Mouse (Mus musculus) stomach, postnatal 0 days (tissue): ENCODE data around the gene Dcst1. TPM values are rescaled to one million over a fixed set of nuclear protein-coding genes. Genes with fewer than 3 reads are reported as not detected.
A peak's percentile ranks its signal among the peaks of the same experiment; 100 is the strongest.

Experiments used
- ATAC-seq: fragments of 200-750 bp; cut with Nextera tagmentation; 2 replicates; pipeline ENCODE4 v1.8.0; 2017; ENCODE audit not compliant: low FRiP score, low TSS enrichment
- DNase-seq: peaks from one replicate; pipeline ENCODE4 v3.0.0-alpha.2; 2016; ENCODE audit warnings: low spot score
- H3K27ac ChIP-seq: fragments of 300-500 bp; sonication (generic); replicated peaks from 2 replicates; pipeline ENCODE4 v1.5.1; 2014; ENCODE audit warnings: mild to moderate bottlenecking, control low read depth
- H3K27me3 ChIP-seq: fragments of 300-500 bp; sonication (generic); 2 replicates; pipeline ENCODE4 v1.6.1; 2014; ENCODE audit warnings: low read length; ENCODE audit not compliant: control insufficient read depth, insufficient read depth
- H3K36me3 ChIP-seq: fragments of 300-500 bp; sonication (generic); 2 replicates; pipeline ENCODE4 v1.6.1; 2014; ENCODE audit warnings: low read length, mixed read lengths; ENCODE audit not compliant: control insufficient read depth, insufficient read depth
- H3K4me1 ChIP-seq: fragments of 300-500 bp; sonication (generic); replicated peaks from 2 replicates; pipeline ENCODE4 v1.6.1; 2014; ENCODE audit warnings: antibody characterized with exemption; ENCODE audit not compliant: control insufficient read depth, insufficient read depth
- H3K4me2 ChIP-seq: fragments of 300-500 bp; sonication (generic); replicated peaks from 2 replicates; pipeline ENCODE4 v1.6.1; 2014; ENCODE audit warnings: low read depth, mild to moderate bottlenecking, control low read depth, moderate library complexity
- H3K4me3 ChIP-seq: fragments of 300-500 bp; sonication (generic); 2 replicates; pipeline ENCODE4 v1.5.1; 2014; ENCODE audit warnings: low read depth, low read length, control low read depth
- H3K9ac ChIP-seq: fragments of 300-500 bp; sonication (generic); 2 replicates; pipeline ENCODE4 v1.6.1; 2014; ENCODE audit warnings: mild to moderate bottlenecking, low read length, control low read depth, mixed read lengths
- H3K9me3 ChIP-seq: fragments of 300-500 bp; sonication (generic); 2 replicates; pipeline ENCODE4 v1.6.1; 2016; ENCODE audit warnings: low read length; ENCODE audit not compliant: control insufficient read depth
- CTCF ChIP-seq: IDR thresholded peaks from 2 replicates; pipeline ENCODE4 v1.5.1; 2016; ENCODE audit warnings: antibody characterized with exemption, low read depth, mild to moderate bottlenecking, moderate library complexity
- EP300 ChIP-seq: optimal IDR thresholded peaks from 2 replicates; pipeline ENCODE3; 2016; ENCODE audit warnings: antibody characterized with exemption
- WGBS: fragments of 180-500 bp; shearing (Covaris S2); extraction: QIAGEN DNeasy Blood & Tissue Kit; methylation state at CpG from one replicate; pipeline ENCODE4 v1.1.7; 2014; 5-methylcytosine and 5-hydroxymethylcytosine counted together
- polyA plus RNA-seq: library from polyadenylated mRNA; unstranded; fragments of >200 nt; fragmentation: Nextera tagmentation; extraction: Ambion mirVana; gene quantifications from 2 replicates; pipeline ENCODE4 v1.2.1, GENCODE M21; 2015

The Dcst1 gene
- polyA plus RNA-seq, 1 experiment from 2014 or later, result 0.29 TPM

DNA sequence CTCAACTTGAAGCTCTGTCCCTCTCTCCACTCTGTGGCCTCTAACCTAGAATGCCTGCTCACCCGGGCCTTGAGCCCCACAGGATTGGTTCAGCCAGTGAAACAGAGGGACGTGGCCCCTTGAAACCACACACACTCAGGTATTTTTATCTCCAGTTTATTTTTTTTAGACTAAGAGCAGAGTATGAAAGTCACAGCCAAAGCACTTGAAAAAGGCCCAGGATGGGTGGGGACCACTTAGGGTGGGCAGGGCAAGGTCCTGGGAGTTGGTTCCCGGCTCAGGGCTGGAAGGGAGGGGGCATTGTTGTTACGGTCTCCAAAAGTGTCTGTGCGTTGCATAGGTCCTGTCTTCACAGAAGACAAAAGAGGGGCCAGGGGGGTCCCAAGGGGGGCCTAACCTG, 50.7 kb downstream of the Dcst1 start:
- Histone ChIP-seq H3K4me2 (no peak overlapping the region), H3K9me3 (no peaks in the 10 kb centered on the region), H3K36me3 (no peaks in the 10 kb centered on the region), H3K4me3 (no peak overlapping the region), H3K9ac (no peak overlapping the region; the same call in 1 of the 2 replicates), H3K4me1 (peaks cover 2% of the 10 kb centered on the region; the same call in 1 of the 2 replicates), H3K27me3 (no peaks in the 10 kb centered on the region), H3K27ac (0 out of 2 replicates have a peak overlapping the region, but pooled peaks have one; percentile 13)
- no peak for ATAC-seq
- WGBS, result 31% methylated on average over 5 of the region's 5 CpGs
- no peak for DNase-seq
- TF ChIP-seq CTCF (no peak), EP300 (no peak)

DNA sequence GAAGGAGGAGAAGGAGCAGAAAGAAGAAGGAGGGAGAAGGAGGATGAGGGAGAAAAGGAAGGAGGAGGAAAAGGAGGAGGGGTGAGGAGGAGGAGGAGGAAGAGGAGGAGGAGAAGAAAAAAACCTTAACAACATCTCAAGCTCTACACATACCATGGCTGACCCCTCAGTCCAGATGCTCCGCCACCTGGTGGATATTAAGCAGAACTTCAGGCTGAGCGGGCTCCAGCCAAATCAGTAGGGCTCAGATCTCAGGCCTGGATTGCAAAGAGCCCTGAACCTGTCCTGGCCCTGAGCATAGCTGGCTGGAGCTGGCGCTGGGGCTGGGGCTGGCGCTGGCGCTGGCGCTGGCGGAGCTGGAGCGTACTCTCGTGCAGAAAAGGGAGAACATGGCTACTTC, 57.0 kb downstream of the Dcst1 start:
- 4% methylated on average over 9 of the region's 9 CpGs for WGBS
- peak; percentile 78 for ATAC-seq
- H3K4me2 ChIP-seq, result no peak overlapping the region
- H3K36me3 ChIP-seq, result no peaks in the 10 kb centered on the region
- no peaks in the 10 kb centered on the region for H3K27me3 ChIP-seq
- TF ChIP-seq CTCF, result peak; percentile 93
- TF ChIP-seq EP300, result no peak
- 0 out of 2 replicates have a peak overlapping the region, but pooled peaks have one; percentile 35 for H3K9ac ChIP-seq
- H3K9me3 ChIP-seq, result no peaks in the 10 kb centered on the region
- H3K27ac ChIP-seq, result no peak overlapping the region
- H3K4me3 ChIP-seq, result no peak overlapping the region
- peak; percentile 79 for DNase-seq
- no peaks in the 10 kb centered on the region for H3K4me1 ChIP-seq

DNA sequence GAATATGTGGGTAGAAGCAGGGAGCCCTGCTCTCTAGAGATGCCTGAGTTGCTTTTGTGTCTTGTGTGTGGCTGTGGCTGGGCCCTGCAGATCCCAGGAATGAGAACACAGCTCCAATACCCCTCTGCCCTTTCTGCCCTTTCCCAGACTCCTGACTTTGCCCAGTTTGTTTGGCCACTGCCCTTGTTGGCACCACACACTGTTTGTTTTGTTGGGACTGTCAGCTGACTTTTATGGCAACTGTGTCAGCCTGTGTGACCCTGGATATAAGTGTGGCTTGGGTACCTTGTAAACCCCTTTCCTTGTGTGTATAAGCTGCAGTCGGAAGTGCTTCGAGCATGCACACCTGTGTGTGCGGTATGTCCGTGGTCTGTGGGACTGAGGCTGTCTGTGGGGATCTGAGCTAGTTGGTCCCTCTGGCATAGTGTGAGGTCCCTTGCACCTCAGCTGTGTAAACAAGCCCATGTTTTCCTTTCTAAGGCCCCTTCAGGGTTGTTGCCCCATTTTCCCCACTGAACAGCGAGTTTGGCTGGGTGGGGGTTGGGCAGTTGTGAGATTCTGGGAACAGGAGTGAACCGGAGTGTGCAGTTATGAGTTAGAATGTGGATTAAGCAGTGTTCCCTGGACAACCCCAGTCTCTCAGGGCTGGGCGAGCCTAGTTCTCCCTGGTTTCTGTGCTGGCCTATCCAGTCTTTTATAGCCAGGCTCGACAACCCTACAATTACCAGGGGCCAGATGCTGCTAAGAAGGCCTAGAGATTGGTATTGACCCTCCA, 59.3 kb downstream of the Dcst1 start:
- Histone ChIP-seq H3K36me3 (no peaks in the 10 kb centered on the region), H3K27me3 (no peaks in the 10 kb centered on the region), H3K9me3 (no peaks in the 10 kb centered on the region), H3K27ac (no peak overlapping the region), H3K4me2 (no peak overlapping the region), H3K4me1 (no peaks in the 10 kb centered on the region), H3K4me3 (no peak overlapping the region), H3K9ac (no peak overlapping the region)
- WGBS, result 59% methylated on average over 8 of the region's 8 CpGs
- TF ChIP-seq CTCF (no peak), EP300 (no peak)
- ATAC-seq (peak; percentile 45; the same call in 1 of the 2 replicates), DNase-seq (no peak)

DNA sequence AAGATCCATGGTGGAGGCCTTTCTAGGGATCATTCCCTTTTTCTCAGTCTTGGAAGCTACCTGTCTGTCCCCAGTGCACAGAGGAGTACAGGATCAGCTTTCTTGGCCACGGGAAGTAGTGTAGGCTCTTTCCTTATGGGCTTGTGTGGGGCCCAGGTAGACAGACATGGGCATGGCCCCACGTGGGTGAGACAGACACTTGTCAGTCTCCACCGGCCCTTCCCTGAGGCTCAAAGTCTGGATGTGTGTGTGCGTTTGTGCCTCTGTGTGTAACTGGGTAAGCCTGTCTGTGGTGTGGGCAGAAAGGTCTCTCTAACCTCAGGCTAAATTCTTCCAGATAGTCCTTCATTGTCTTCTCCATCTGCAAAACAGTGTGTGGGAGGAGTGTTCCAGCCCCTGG, 59.9 kb downstream of the Dcst1 start:
- H3K36me3 ChIP-seq, result no peaks in the 10 kb centered on the region
- no peaks in the 10 kb centered on the region for H3K4me1 ChIP-seq
- ATAC-seq (no peak), DNase-seq (no peak)
- no peaks in the 10 kb centered on the region for H3K9me3 ChIP-seq
- no peak overlapping the region for H3K4me3 ChIP-seq
- TF ChIP-seq EP300 (no peak), CTCF (no peak)
- no peak overlapping the region for H3K9ac ChIP-seq
- no peak overlapping the region for H3K27ac ChIP-seq
- whole genome bisulfite sequencing, result 61% methylated on average over 4 of the region's 4 CpGs
- H3K4me2 ChIP-seq, result no peak overlapping the region
- H3K27me3 ChIP-seq, result no peaks in the 10 kb centered on the region

DNA sequence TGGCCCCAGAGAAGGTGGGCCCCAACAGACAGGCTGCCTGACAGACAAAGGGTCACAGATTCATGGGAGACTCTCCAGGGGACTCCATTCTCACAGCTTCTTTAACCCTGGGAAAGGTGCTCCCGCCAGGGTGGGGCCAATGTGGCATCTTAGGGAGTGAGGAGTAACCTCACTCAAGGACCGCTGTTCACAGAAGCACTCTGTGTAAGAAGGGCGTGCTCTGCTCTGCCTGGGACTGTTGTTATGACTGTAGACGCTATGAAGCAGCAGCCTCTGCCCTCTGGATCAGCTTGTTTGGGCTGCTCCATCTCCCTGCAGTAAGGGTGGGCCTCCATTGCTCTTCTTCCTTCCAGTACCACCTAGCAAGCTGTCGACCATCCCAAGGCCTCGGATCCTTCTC, 60.6 kb downstream of the Dcst1 start:
- ATAC-seq (no peak), DNase-seq (no peak)
- H3K4me3 ChIP-seq, result no peak overlapping the region
- H3K4me2 ChIP-seq, result no peak overlapping the region
- no peaks in the 10 kb centered on the region for H3K27me3 ChIP-seq
- no peaks in the 10 kb centered on the region for H3K9me3 ChIP-seq
- no peaks in the 10 kb centered on the region for H3K36me3 ChIP-seq
- no peak overlapping the region for H3K27ac ChIP-seq
- WGBS, result 42% methylated on average over 6 of the region's 6 CpGs
- H3K9ac ChIP-seq, result no peak overlapping the region
- TF ChIP-seq EP300 (no peak), CTCF (no peak)
- H3K4me1 ChIP-seq, result no peaks in the 10 kb centered on the region

DNA sequence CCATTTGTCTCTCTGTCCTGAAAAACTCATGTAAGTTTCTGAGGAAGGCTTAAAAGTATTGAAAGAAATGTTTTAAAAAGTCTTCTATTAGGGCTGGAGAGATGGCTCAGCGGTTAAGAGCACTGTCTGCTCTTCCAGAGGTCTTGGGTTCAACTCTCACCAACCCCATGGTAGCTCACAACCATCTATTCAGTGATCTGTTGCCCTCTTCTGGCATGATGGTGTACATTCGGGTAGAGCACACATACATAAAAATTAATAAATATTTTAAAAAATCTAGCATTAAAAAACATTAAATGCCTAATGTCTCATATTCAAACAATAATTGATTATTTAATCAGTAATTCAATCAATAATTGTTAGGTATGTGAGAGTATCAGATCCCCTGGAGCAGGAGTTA, 64.5 kb downstream of the Dcst1 start:
- Histone ChIP-seq H3K27me3 (no peaks in the 10 kb centered on the region), H3K36me3 (no peaks in the 10 kb centered on the region), H3K9me3 (no peaks in the 10 kb centered on the region), H3K9ac (no peak overlapping the region; the same call in 1 of the 2 replicates), H3K4me2 (no peak overlapping the region), H3K4me3 (no peak overlapping the region), H3K4me1 (no peaks in the 10 kb centered on the region), H3K27ac (no peak overlapping the region)
- WGBS, result 71% methylated on average over 2 of the region's 2 CpGs
- no peak for ATAC-seq
- TF ChIP-seq EP300 (no peak), CTCF (peak; percentile 50)
- no peak for DNase-seq

Other genes with a start within 250 kb of the Dcst1 start
- 6.6 and 6.8 TPM in 2 replicates for gene Pklr, start 229.1 kb downstream of the Dcst1 start, polyA plus RNA-seq
- 0.45 and 0.71 TPM in 2 replicates for gene Hcn3, start 205.1 kb downstream of the Dcst1 start, polyA plus RNA-seq
- gene Clk2, start 200.5 kb downstream of the Dcst1 start, polyA plus RNA-seq, result 10.2 and 11.3 TPM in 2 replicates
- 65.4 and 66.3 TPM in 2 replicates for gene Scamp3, start 187.8 kb downstream of the Dcst1 start, polyA plus RNA-seq
- 7.5 and 9.1 TPM in 2 replicates for gene Fam189b, start 182.1 kb downstream of the Dcst1 start, polyA plus RNA-seq
- 98.5 and 112 TPM in 2 replicates for gene Gba, start 162.3 kb downstream of the Dcst1 start, polyA plus RNA-seq
- gene Thbs3, start 150.1 kb downstream of the Dcst1 start, polyA plus RNA-seq, result 25.5 and 31.1 TPM in 2 replicates
- gene Mtx1, start 138.2 kb downstream of the Dcst1 start, polyA plus RNA-seq, result 129 and 133 TPM in 2 replicates
- 212 and 255 TPM in 2 replicates for gene Muc1, start 136.2 kb downstream of the Dcst1 start, polyA plus RNA-seq
- gene Krtcap2, start 119.3 kb downstream of the Dcst1 start, polyA plus RNA-seq, result 266 and 314 TPM in 2 replicates
- gene Trim46, start 118.9 kb downstream of the Dcst1 start, polyA plus RNA-seq, result 2.7 and 3.3 TPM in 2 replicates
- 140 and 152 TPM in 2 replicates for gene Dpm3, start 105.9 kb downstream of the Dcst1 start, polyA plus RNA-seq
- 107 and 113 TPM in 2 replicates for gene Slc50a1, start 94.7 kb downstream of the Dcst1 start, polyA plus RNA-seq
- gene Efna1, start 84.1 kb downstream of the Dcst1 start, polyA plus RNA-seq, result 34.8 and 36.6 TPM in 2 replicates
- 25.8 and 29.2 TPM in 2 replicates for gene Efna3, start 42.3 kb downstream of the Dcst1 start, polyA plus RNA-seq
- gene Efna4, start 27.2 kb downstream of the Dcst1 start, polyA plus RNA-seq, result 8.9 and 11.7 TPM in 2 replicates
- gene Adam15, start 15.3 kb downstream of the Dcst1 start, polyA plus RNA-seq, result 43.0 and 44.8 TPM in 2 replicates
- 0.33 and 0.41 TPM in 2 replicates for gene Dcst2, start 3.3 kb downstream of the Dcst1 start, polyA plus RNA-seq
- gene Zbtb7b, start 29.5 kb upstream of the Dcst1 start, polyA plus RNA-seq, result 7.9 and 9.1 TPM in 2 replicates
- gene Lenep, start 37.5 kb upstream of the Dcst1 start, polyA plus RNA-seq, result not detected in 2 replicates
- 20.9 and 22.6 TPM in 2 replicates for gene Flad1, start 46.6 kb upstream of the Dcst1 start, polyA plus RNA-seq
- 158 and 179 TPM in 2 replicates for gene Cks1b, start 53.1 kb upstream of the Dcst1 start, polyA plus RNA-seq
- 42.6 and 49.0 TPM in 2 replicates for gene Shc1, start 53.2 kb upstream of the Dcst1 start, polyA plus RNA-seq
- 18.0 and 21.3 TPM in 2 replicates for gene Pygo2, start 65.0 kb upstream of the Dcst1 start, polyA plus RNA-seq
- 48.4 and 48.6 TPM in 2 replicates for gene Pbxip1, start 71.5 kb upstream of the Dcst1 start, polyA plus RNA-seq
- 49.7 and 55.0 TPM in 2 replicates for gene Pmvk, start 89.3 kb upstream of the Dcst1 start, polyA plus RNA-seq
- 4.5 and 5.3 TPM in 2 replicates for gene Kcnn3, start 154.9 kb upstream of the Dcst1 start, polyA plus RNA-seq